Mouse (Mus musculus): Measurements from ENCODE around the gene Thoc2. TPM values are rescaled to one million over a fixed set of nuclear protein-coding genes. Genes with fewer than 3 reads are reported as not detected.
"Not testable (repeated sequence)": the region's sequence is repeated elsewhere in the genome, so short reads cannot be mapped to it uniquely, and the experiment has no call there.

The Thoc2 gene
- 98.1 and 102 TPM in 2 replicates for polyA plus RNA-seq (2016; fragmentation: Nextera tagmentation; extraction: Ambion mirVana)

DNA sequence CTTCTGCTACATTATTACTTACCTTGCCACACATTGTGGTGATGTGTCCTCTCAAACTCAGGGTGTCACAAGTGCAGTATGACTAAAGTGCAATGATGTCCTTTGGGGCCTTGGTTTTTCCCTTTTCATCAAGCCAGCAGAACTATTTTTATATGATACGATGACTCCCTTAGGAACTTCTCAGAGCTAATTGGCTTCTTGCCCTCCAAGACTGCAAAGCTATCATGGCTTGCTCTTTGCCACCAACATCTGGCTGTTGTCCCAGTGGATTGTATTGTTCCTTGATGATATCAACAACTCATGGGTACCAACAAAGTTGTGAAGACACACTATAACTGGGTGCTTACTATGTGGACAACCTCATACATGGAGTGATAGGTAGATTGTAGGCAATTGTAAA, at the start of gene Thoc2:
TSS of gene Thoc2 (minus strand) at position 101 of the 400 bp plus-strand sequence.
- Histone ChIP-seq H3K4me2 (no peak within 1 kb of the TSS), H3K4me3 (replicated peaks) (no peak within 1 kb of the TSS), H3K27ac (no peak within 1 kb of the TSS), H3K9ac (replicated peaks) (no peak within 1 kb of the TSS), H3K9me3 (no peaks in the 10 kb centered on the region), H3K4me1 (replicated peaks) (no peaks in the 10 kb centered on the region), H3K36me3 (no peaks in the 10 kb centered on the region), H3K27me3 (no peaks in the 10 kb centered on the region)
- WGBS: 97% methylated on average over 1 of the region's 1 CpGs
- ATAC-seq (ENCODE audit: insufficient number of reproducible peaks, insufficient read depth, low FRiP score, low TSS enrichment, low read depth): no peak

DNA sequence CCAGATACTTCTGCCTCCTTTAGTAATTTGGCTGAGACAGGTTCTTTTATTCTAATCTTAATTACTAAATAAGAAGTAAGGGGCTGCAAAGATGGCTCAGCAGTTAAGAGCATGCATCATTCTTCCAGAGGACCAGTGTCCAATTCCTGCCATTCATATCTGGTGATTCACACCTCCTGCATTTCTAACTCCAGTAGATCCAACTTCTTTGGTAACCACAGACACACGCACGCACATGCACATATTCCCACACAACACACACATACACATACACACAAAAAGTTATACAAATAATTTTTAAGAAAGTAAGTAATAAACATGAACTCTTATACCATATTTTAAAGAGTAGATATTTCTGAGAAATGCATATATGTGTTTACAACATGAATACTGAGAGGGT, 49.6 kb upstream of the Thoc2 start:
- Histone ChIP-seq H3K9me3 (no peaks in the 10 kb centered on the region), H3K36me3 (no peaks in the 10 kb centered on the region), H3K4me1 (replicated peaks) (no peaks in the 10 kb centered on the region), H3K4me2 (no peak overlapping the region), H3K9ac (replicated peaks) (no peak overlapping the region), H3K27ac (no peak overlapping the region), H3K27me3 (no peaks in the 10 kb centered on the region), H3K4me3 (replicated peaks) (no peak overlapping the region)
- no peak for ATAC-seq (ENCODE audit: insufficient number of reproducible peaks, insufficient read depth, low FRiP score, low TSS enrichment, low read depth)
- WGBS: 100% methylated on average over 2 of the region's 2 CpGs

DNA sequence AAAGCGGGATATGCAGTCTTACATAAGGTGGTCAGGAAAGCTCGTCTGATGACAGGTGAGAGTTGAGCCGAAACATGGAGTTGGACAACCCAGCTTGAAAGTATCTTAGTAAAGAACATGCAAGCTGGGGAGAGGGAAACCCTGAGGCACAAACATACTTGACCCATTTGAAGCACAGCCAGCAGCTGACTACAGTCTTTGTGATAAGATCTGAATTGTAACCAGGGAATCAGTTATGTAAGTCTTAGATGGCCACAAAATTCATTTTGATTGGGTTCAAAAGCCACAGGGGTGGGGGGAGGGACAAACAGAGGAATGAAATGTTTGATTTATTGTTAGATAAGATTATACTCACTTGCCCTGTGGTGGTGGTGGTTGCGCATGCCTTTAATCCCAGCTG, 48.9 kb upstream of the Thoc2 start:
- H3K4me2 ChIP-seq: no peak overlapping the region
- H3K4me3 ChIP-seq (replicated peaks): no peak overlapping the region
- H3K36me3 ChIP-seq: no peaks in the 10 kb centered on the region
- no peak overlapping the region for H3K9ac ChIP-seq (replicated peaks)
- H3K27ac ChIP-seq: no peak overlapping the region
- no peaks in the 10 kb centered on the region for H3K4me1 ChIP-seq (replicated peaks)
- no peaks in the 10 kb centered on the region for H3K9me3 ChIP-seq
- WGBS: 94% methylated on average over 4 of the region's 4 CpGs
- H3K27me3 ChIP-seq: no peaks in the 10 kb centered on the region
- no peak for ATAC-seq (ENCODE audit: insufficient number of reproducible peaks, insufficient read depth, low FRiP score, low TSS enrichment, low read depth)

DNA sequence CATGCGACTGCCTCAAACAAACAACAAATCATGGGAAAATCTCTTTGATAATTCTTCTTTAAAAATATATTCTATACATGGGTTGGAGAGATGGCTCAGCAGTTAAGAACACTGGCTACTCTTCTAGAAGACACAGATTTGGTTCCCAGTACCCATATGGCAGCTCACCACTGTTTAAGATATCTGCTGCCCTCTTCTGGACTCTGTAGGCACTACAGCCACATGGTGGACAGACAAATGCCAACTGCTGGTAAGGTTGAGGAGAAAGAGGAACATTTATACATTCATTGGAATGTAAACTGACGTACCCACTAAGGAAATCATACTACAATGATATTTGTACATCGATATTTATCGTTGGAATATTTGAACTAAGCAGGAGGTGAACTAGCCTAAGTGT, 36.7 kb upstream of the Thoc2 start:
- no peak for ATAC-seq (ENCODE audit: insufficient number of reproducible peaks, insufficient read depth, low FRiP score, low TSS enrichment, low read depth)
- H3K4me3 ChIP-seq (replicated peaks): no peak overlapping the region
- no peak overlapping the region for H3K27ac ChIP-seq
- 59% methylated on average over 4 of the region's 4 CpGs for WGBS
- H3K27me3 ChIP-seq: no peaks in the 10 kb centered on the region
- H3K9ac ChIP-seq (replicated peaks): no peak overlapping the region
- H3K9me3 ChIP-seq: no peaks in the 10 kb centered on the region
- no peak overlapping the region for H3K4me2 ChIP-seq
- H3K4me1 ChIP-seq (replicated peaks): no peaks in the 10 kb centered on the region
- no peaks in the 10 kb centered on the region for H3K36me3 ChIP-seq

DNA sequence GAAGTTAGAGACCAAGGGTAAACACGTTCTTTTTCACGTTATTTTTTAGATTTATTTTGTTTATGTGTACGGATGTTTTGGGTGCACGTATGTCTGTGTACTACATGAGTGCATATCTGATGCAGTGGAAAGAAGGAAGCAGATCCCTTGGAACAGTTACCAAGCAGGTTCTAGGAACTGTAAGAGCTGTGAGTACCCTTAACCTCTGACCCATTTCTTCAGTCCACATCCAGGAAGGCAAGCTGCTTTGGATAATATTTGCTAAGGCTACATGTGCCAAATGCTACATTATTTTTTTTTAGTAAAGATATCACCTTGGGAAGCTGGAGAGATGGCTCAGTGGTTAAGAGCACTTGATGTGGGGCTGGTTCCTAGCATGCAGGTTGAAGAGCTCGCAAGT, 21.4 kb upstream of the Thoc2 start:
- no peaks in the 10 kb centered on the region for H3K9me3 ChIP-seq
- ATAC-seq (ENCODE audit: insufficient number of reproducible peaks, insufficient read depth, low FRiP score, low TSS enrichment, low read depth): no peak
- no peak overlapping the region for H3K9ac ChIP-seq (replicated peaks)
- H3K27me3 ChIP-seq: no peaks in the 10 kb centered on the region
- H3K4me1 ChIP-seq (replicated peaks): no peaks in the 10 kb centered on the region
- H3K4me3 ChIP-seq (replicated peaks): no peak overlapping the region
- 91% methylated on average over 5 of the region's 5 CpGs for WGBS
- H3K36me3 ChIP-seq: no peaks in the 10 kb centered on the region
- no peak overlapping the region for H3K4me2 ChIP-seq
- H3K27ac ChIP-seq: no peak overlapping the region

DNA sequence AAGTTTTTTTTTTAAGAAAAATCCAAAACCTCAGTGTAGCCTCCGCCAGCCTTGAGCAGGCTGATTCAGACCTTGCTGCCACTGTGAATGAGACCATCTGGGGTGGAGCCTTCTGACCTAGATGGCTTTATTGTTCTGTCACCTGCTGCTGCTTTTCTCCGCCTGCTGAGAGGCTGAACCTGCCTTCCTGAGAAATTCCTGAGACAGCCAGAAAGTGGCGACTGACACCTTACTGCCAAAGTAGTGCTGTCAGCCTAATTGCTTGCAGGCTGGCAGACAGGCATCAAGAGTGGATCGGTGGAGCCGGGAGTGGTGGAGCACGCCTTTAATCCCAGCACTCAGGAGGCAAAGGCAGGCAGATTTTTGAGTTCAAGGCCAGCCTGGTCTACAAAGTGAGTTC, 11.3 kb upstream of the Thoc2 start:
- WGBS: 26% methylated on average over 6 of the region's 6 CpGs
- ATAC-seq (ENCODE audit: insufficient number of reproducible peaks, insufficient read depth, low FRiP score, low TSS enrichment, low read depth); H3K27me3 ChIP-seq; H3K9ac ChIP-seq (replicated peaks); H3K4me1 ChIP-seq (replicated peaks); H3K4me3 ChIP-seq (replicated peaks); H3K4me2 ChIP-seq; H3K36me3 ChIP-seq; H3K9me3 ChIP-seq; H3K27ac ChIP-seq: not testable (repeated sequence)

DNA sequence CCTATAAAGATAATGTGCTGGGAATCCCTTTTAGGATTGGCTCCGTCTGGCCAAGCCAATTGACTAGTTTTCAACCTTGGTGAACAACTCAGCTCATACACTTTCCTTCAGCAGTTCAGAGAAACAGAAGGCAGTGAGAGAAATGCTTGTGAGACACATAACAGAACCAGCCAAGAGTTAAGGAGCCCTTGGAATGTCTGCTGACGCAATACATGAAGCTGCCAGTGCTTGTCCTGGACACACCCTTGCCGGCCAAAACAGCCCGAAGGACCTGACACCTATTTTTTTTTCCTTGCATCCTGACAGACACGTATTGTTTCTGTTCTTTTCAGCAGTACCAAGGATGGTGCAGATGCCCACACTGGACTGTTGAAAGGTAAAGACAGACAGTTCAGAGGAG, 4.2 kb upstream of the Thoc2 start:
- H3K9ac ChIP-seq (replicated peaks): no peak overlapping the region
- H3K4me1 ChIP-seq (replicated peaks): no peaks in the 10 kb centered on the region
- H3K27ac ChIP-seq: no peak overlapping the region
- no peaks in the 10 kb centered on the region for H3K9me3 ChIP-seq
- no peaks in the 10 kb centered on the region for H3K36me3 ChIP-seq
- H3K4me3 ChIP-seq (replicated peaks): no peak overlapping the region
- no peaks in the 10 kb centered on the region for H3K27me3 ChIP-seq
- H3K4me2 ChIP-seq: no peak overlapping the region
- no peak for ATAC-seq (ENCODE audit: insufficient number of reproducible peaks, insufficient read depth, low FRiP score, low TSS enrichment, low read depth)
- 79% methylated on average over 5 of the region's 5 CpGs for WGBS

DNA sequence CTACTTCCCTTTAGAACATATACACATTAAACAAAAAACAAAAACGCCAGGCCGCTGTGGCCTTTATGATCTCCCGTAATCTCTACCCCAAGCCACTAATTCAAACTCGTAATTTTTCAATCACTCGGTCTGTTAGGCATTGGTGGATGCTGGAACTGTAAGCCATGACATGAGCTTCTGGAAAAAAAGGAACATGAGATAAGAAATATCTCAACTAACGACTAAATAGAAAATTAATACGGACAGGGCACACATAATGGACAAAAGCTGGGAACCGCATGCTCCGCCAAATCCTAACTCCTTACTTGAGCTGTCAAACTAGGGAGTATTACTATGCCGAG, 8.4 kb downstream of the Thoc2 start:
- 43% methylated on average over 10 of the region's 10 CpGs for WGBS
- Histone ChIP-seq H3K4me1 (replicated peaks) (no peaks in the 10 kb centered on the region; the same call in 1 of the 2 replicates), H3K4me2 (peak overlapping the region; percentile 39), H3K36me3 (no peaks in the 10 kb centered on the region), H3K27ac (peak overlapping the region; percentile 86; the same call in 1 of the 2 replicates), H3K9ac (replicated peaks) (no peak overlapping the region), H3K9me3 (no peaks in the 10 kb centered on the region), H3K4me3 (replicated peaks) (peak overlapping the region; percentile 60), H3K27me3 (no peaks in the 10 kb centered on the region)
- ATAC-seq (ENCODE audit: insufficient number of reproducible peaks, insufficient read depth, low FRiP score, low TSS enrichment, low read depth): no peak

DNA sequence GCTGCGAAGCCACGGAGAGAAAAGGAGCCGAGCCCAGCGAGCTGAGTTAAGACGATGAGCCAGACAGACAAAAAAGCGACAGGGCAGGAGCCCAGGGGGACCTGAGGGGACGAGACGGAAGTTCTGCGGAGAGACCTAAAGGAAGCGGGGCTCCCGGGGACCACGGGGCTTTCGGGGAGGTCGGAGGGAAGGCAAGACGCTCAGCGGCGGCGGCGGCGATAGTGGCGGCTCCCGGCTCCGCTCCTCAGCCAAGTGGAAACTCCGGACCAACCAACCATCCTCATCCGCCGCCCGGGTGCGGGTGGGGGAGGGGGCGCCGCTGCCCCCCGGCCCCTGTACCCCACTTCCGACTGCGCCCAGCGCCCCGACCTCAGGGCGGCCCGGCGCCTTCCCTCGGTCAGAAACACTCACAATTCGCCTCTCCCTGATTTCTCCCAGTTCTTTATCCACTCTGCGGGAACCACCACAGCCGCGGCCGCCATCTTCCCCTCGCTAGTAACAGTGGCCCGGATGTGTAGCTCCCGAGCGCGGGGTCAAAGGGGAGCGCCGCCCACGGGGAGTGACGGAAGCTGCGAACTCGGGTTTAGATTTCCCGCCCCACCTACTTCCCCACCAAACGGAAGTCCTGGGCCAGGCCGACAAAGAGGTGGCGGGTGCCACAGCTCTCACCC, 8.9 kb downstream of the Thoc2 start:
- ATAC-seq (ENCODE audit: insufficient number of reproducible peaks, insufficient read depth, low FRiP score, low TSS enrichment, low read depth): peak; percentile 95
- H3K27ac ChIP-seq: peak overlapping the region; percentile 86
- no peaks in the 10 kb centered on the region; the same call in 1 of the 2 replicates for H3K4me1 ChIP-seq (replicated peaks)
- peak overlapping the region; percentile 60 for H3K4me2 ChIP-seq
- H3K27me3 ChIP-seq: no peaks in the 10 kb centered on the region
- H3K9ac ChIP-seq (replicated peaks): peak overlapping the region; percentile 77
- no peaks in the 10 kb centered on the region for H3K9me3 ChIP-seq
- peak overlapping the region; percentile 60 for H3K4me3 ChIP-seq (replicated peaks)
- H3K36me3 ChIP-seq: no peaks in the 10 kb centered on the region
- WGBS: 17% methylated on average over 59 of the region's 59 CpGs

DNA sequence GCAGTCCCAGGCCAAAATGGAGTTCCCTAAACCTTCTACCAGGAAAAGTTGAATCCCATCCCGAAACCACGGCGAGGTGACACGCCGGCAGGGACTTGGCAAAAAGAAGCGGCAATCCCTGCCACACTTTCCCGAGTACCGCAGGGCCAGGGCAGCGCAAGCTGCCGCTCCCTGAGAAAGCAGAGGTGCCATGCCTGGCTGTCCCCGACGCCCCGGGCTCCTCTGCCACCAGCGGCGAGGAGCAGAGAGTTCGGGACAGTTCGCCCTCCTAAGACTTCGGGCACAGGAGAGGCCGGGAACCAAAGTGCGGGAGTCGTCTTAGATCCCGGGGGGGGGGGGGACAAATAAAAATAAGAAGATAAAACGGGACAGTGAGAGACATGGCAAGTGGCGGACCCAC, 9.5 kb downstream of the Thoc2 start:
- ATAC-seq (ENCODE audit: insufficient number of reproducible peaks, insufficient read depth, low FRiP score, low TSS enrichment, low read depth): no peak
- H3K27me3 ChIP-seq: no peaks in the 10 kb centered on the region
- peak overlapping the region; percentile 77 for H3K9ac ChIP-seq (replicated peaks)
- H3K4me3 ChIP-seq (replicated peaks): peak overlapping the region; percentile 60
- H3K4me1 ChIP-seq (replicated peaks): no peaks in the 10 kb centered on the region; the same call in 1 of the 2 replicates
- peak overlapping the region; percentile 86 for H3K27ac ChIP-seq
- H3K9me3 ChIP-seq: no peaks in the 10 kb centered on the region
- WGBS: 19% methylated on average over 24 of the region's 24 CpGs
- H3K4me2 ChIP-seq: peak overlapping the region; percentile 60
- no peaks in the 10 kb centered on the region for H3K36me3 ChIP-seq

DNA sequence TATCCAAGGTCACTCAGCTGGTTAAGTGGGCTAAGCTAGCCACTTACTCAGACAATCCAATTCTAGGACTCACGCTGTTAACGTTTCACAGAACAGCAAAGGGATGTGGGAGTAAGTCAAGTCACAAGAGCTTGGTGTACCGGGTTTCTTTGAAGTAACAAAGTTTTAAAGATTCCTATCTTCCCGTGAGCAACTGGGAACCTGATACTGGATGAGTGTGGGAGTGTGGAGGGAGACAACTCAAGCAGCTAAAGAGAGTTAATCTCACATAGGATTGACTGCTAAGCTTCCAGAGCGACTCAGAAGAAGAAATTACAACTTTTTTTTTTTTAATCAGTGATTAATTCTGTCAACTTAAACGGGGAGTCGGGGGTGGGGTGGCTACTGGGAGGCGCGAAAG, 10.0 kb downstream of the Thoc2 start:
- no peak for ATAC-seq (ENCODE audit: insufficient number of reproducible peaks, insufficient read depth, low FRiP score, low TSS enrichment, low read depth)
- Histone ChIP-seq H3K36me3 (no peaks in the 10 kb centered on the region), H3K4me1 (replicated peaks) (no peaks in the 10 kb centered on the region; the same call in 1 of the 2 replicates), H3K27ac (no peak overlapping the region), H3K4me3 (replicated peaks) (peak overlapping the region; percentile 60), H3K27me3 (no peaks in the 10 kb centered on the region), H3K9me3 (no peaks in the 10 kb centered on the region), H3K9ac (replicated peaks) (peak overlapping the region; percentile 77), H3K4me2 (peak overlapping the region; percentile 60)
- WGBS: 13% methylated on average over 9 of the region's 9 CpGs

All from limb, embryonic 12.5 days (tissue).